Mouse (Mus musculus): ENCODE measurements around the gene Slc25a25. TPM values are rescaled to one million over a fixed set of nuclear protein-coding genes. Genes with fewer than 3 reads are reported as not detected.

Slc25a25 gene
- polyA plus RNA-seq, 1 experiment, result 49.1 TPM

GRCm38 (mm10) chr2:32380001-32380500 lies 71.2 kb downstream of the Slc25a25 start:
- Histone ChIP-seq H3K4me3 (ENCODE audit: insufficient read depth, low read length) (peak overlapping the region; percentile 60), H3K27ac (ENCODE audit: insufficient read depth, low read length) (no peak overlapping the region), H3K4me1 (ENCODE audit: control insufficient read depth, insufficient read depth, low read length) (peaks cover 1% of the 10 kb centered on the region; the same call in 1 of the 2 replicates)
- TF ChIP-seq CTCF (IDR thresholded peaks at IDR 0.05; ENCODE audit: extremely low read depth, insufficient read depth, low read length) (no peak), POLR2A (IDR thresholded peaks at IDR 0.05; ENCODE audit: extremely low read depth, insufficient read depth, low read length) (no peak)

GRCm38 (mm10) chr2:32376963-32377362 lies 74.3 kb downstream of the Slc25a25 start:
- Histone ChIP-seq H3K27ac (ENCODE audit: insufficient read depth, low read length) (peak overlapping the region; percentile 76), H3K4me1 (ENCODE audit: control insufficient read depth, insufficient read depth, low read length) (peaks cover 1% of the 10 kb centered on the region; the same call in 1 of the 2 replicates), H3K4me3 (ENCODE audit: insufficient read depth, low read length) (no peak overlapping the region)
- TF ChIP-seq CTCF (IDR thresholded peaks at IDR 0.05; ENCODE audit: extremely low read depth, insufficient read depth, low read length) (no peak), POLR2A (IDR thresholded peaks at IDR 0.05; ENCODE audit: extremely low read depth, insufficient read depth, low read length) (no peak)

- Histone ChIP-seq H3K4me1 (ENCODE audit: control insufficient read depth, insufficient read depth, low read length) (peaks cover 1% of the 10 kb centered on the region; the same call in 1 of the 2 replicates), H3K27ac (ENCODE audit: insufficient read depth, low read length) (no peak overlapping the region), H3K4me3 (ENCODE audit: insufficient read depth, low read length) (no peak overlapping the region)
- TF ChIP-seq POLR2A (IDR thresholded peaks at IDR 0.05; ENCODE audit: extremely low read depth, insufficient read depth, low read length), result no peak
- TF ChIP-seq CTCF (IDR thresholded peaks at IDR 0.05; ENCODE audit: extremely low read depth, insufficient read depth, low read length), result no peak
Measured at GRCm38 (mm10) chr2:32375317-32375940, 75.8 kb downstream of the Slc25a25 start.

- Histone ChIP-seq H3K4me1 (ENCODE audit: control insufficient read depth, insufficient read depth, low read length) (peaks cover 1% of the 10 kb centered on the region; the same call in 1 of the 2 replicates), H3K27ac (ENCODE audit: insufficient read depth, low read length) (no peak overlapping the region), H3K4me3 (ENCODE audit: insufficient read depth, low read length) (no peak overlapping the region)
- TF ChIP-seq CTCF (IDR thresholded peaks at IDR 0.05; ENCODE audit: extremely low read depth, insufficient read depth, low read length), result no peak
- TF ChIP-seq POLR2A (IDR thresholded peaks at IDR 0.05; ENCODE audit: extremely low read depth, insufficient read depth, low read length), result no peak
Measured at GRCm38 (mm10) chr2:32374191-32374590, 77.1 kb downstream of the Slc25a25 start.

- TF ChIP-seq POLR2A (IDR thresholded peaks at IDR 0.05; ENCODE audit: extremely low read depth, insufficient read depth, low read length), result no peak
- TF ChIP-seq CTCF (IDR thresholded peaks at IDR 0.05; ENCODE audit: extremely low read depth, insufficient read depth, low read length), result no peak
- Histone ChIP-seq H3K4me1 (ENCODE audit: control insufficient read depth, insufficient read depth, low read length) (no peaks in the 10 kb centered on the region), H3K4me3 (ENCODE audit: insufficient read depth, low read length) (no peak overlapping the region), H3K27ac (ENCODE audit: insufficient read depth, low read length) (no peak overlapping the region)
Measured at GRCm38 (mm10) chr2:32367315-32367714, 83.9 kb downstream of the Slc25a25 start.

Other genes with a start within 250 kb of the Slc25a25 start
- gene Pomt1, start 214.9 kb downstream of the Slc25a25 start, polyA plus RNA-seq (2012; rRNA removed), result 16.8 and 19.1 TPM in 2 replicates
- 60.1 and 65.2 TPM in 2 replicates for gene Uck1, start 191.3 kb downstream of the Slc25a25 start, polyA plus RNA-seq (2012; rRNA removed)
- gene Golga2, start 164.1 kb downstream of the Slc25a25 start, polyA plus RNA-seq (2012; rRNA removed), result 60.1 and 65.0 TPM in 2 replicates
- 256 and 268 TPM in 2 replicates for gene Swi5, start 163.4 kb downstream of the Slc25a25 start, polyA plus RNA-seq (2012; rRNA removed)
- gene Ciz1, start 99.1 kb downstream of the Slc25a25 start, polyA plus RNA-seq (2012; rRNA removed), result 171 and 184 TPM in 2 replicates
- 1,325 and 1,395 TPM in 2 replicates for gene Dnm1, start 98.1 kb downstream of the Slc25a25 start, polyA plus RNA-seq (2012; rRNA removed)
- gene 1110008P14Rik, start 69.5 kb downstream of the Slc25a25 start, polyA plus RNA-seq (2012; rRNA removed), result 931 and 1,007 TPM in 2 replicates
- gene Lcn2, start 63.2 kb downstream of the Slc25a25 start, polyA plus RNA-seq (2012; rRNA removed), result 0.25 and 0.58 TPM in 2 replicates
- gene Ptges2, start 55.5 kb downstream of the Slc25a25 start, polyA plus RNA-seq (2012; rRNA removed), result 57.9 and 63.4 TPM in 2 replicates
- 3.2 and 3.4 TPM in 2 replicates for gene Naif1, start 988 bp downstream of the Slc25a25 start, polyA plus RNA-seq (2012; rRNA removed)
- gene Fam102a, start 83.9 kb upstream of the Slc25a25 start, polyA plus RNA-seq (2012; rRNA removed), result 39.2 and 46.7 TPM in 2 replicates
- gene Dpm2, start 119.4 kb upstream of the Slc25a25 start, polyA plus RNA-seq (2012; rRNA removed), result 153 and 155 TPM in 2 replicates
- gene Pip5kl1, start 123.4 kb upstream of the Slc25a25 start, polyA plus RNA-seq (2012; rRNA removed), result 31.3 and 37.6 TPM in 2 replicates
- gene 9430097D07Rik, start 124.2 kb upstream of the Slc25a25 start, polyA plus RNA-seq (2012; rRNA removed), result 1.0 TPM in 2 replicates
- gene St6galnac4, start 135.7 kb upstream of the Slc25a25 start, polyA plus RNA-seq (2012; rRNA removed), result 34.8 and 36.6 TPM in 2 replicates
- gene St6galnac6, start 148.3 kb upstream of the Slc25a25 start, polyA plus RNA-seq (2012; rRNA removed), result 101 and 110 TPM in 2 replicates
- 118 and 127 TPM in 2 replicates for gene Ak1, start 170.3 kb upstream of the Slc25a25 start, polyA plus RNA-seq (2012; rRNA removed)
- gene Eng, start 195.2 kb upstream of the Slc25a25 start, polyA plus RNA-seq (2012; rRNA removed), result 35.1 and 39.0 TPM in 2 replicates

Measured in cortical plate, adult 2 months (tissue).